Mouse (Mus musculus): Measurements from ENCODE around the gene Plagl2. TPM values are rescaled to one million over a fixed set of nuclear protein-coding genes. Genes with fewer than 3 reads are reported as not detected.

Plagl2 gene
- polyA plus RNA-seq, 1 experiment from 2014 or later: 15.4 TPM

- no peak overlapping the region for H3K9ac ChIP-seq
- no peaks in the 10 kb centered on the region for H3K4me1 ChIP-seq
- peaks cover 41% of the 10 kb centered on the region for H3K36me3 ChIP-seq
- no peak overlapping the region for H3K27ac ChIP-seq
- WGBS: 92% methylated on average over 5 of the region's 5 CpGs
- no peak overlapping the region for H3K4me3 ChIP-seq (replicated peaks)
- H3K27me3 ChIP-seq: no peaks in the 10 kb centered on the region
- ATAC-seq (replicated peaks; ENCODE audit: low FRiP score): no peak
- H3K4me2 ChIP-seq: no peak overlapping the region
- no peaks in the 10 kb centered on the region for H3K9me3 ChIP-seq (replicated peaks)
Measured at GRCm38 (mm10) chr2:153211451-153211850, 29.8 kb downstream of the Plagl2 start.

GRCm38 (mm10) chr2:153209286-153209685 is 31.9 kb downstream of the Plagl2 start:
- no peak for ATAC-seq (replicated peaks; ENCODE audit: low FRiP score)
- Histone ChIP-seq H3K9me3 (replicated peaks) (no peaks in the 10 kb centered on the region), H3K27ac (no peak overlapping the region), H3K4me1 (no peaks in the 10 kb centered on the region), H3K4me2 (no peak overlapping the region), H3K4me3 (replicated peaks) (no peak overlapping the region), H3K9ac (no peak overlapping the region), H3K27me3 (no peaks in the 10 kb centered on the region), H3K36me3 (peaks cover 62% of the 10 kb centered on the region)
- 81% methylated on average over 5 of the region's 5 CpGs for WGBS

- no peak overlapping the region for H3K9ac ChIP-seq
- no peak overlapping the region for H3K27ac ChIP-seq
- no peak for ATAC-seq (replicated peaks; ENCODE audit: low FRiP score)
- H3K9me3 ChIP-seq (replicated peaks): no peaks in the 10 kb centered on the region
- H3K27me3 ChIP-seq: no peaks in the 10 kb centered on the region
- H3K4me3 ChIP-seq (replicated peaks): no peak overlapping the region
- no peak overlapping the region for H3K4me2 ChIP-seq
- WGBS: 95% methylated on average over 2 of the region's 2 CpGs
- H3K36me3 ChIP-seq: peaks cover 73% of the 10 kb centered on the region
- H3K4me1 ChIP-seq: no peaks in the 10 kb centered on the region
Measured at GRCm38 (mm10) chr2:153208149-153208548, 33.1 kb downstream of the Plagl2 start.

- H3K4me1 ChIP-seq: no peaks in the 10 kb centered on the region
- no peak overlapping the region for H3K9ac ChIP-seq
- no peak for ATAC-seq (replicated peaks; ENCODE audit: low FRiP score)
- no peaks in the 10 kb centered on the region for H3K9me3 ChIP-seq (replicated peaks)
- 75% methylated on average over 1 of the region's 1 CpGs for WGBS
- H3K4me3 ChIP-seq (replicated peaks): no peak overlapping the region
- no peak overlapping the region for H3K27ac ChIP-seq
- H3K27me3 ChIP-seq: no peaks in the 10 kb centered on the region
- no peak overlapping the region for H3K4me2 ChIP-seq
- peaks cover 93% of the 10 kb centered on the region for H3K36me3 ChIP-seq
Measured at GRCm38 (mm10) chr2:153202766-153203165, 38.5 kb downstream of the Plagl2 start.

- Histone ChIP-seq H3K4me3 (replicated peaks) (no peak overlapping the region), H3K4me2 (no peak overlapping the region), H3K27me3 (no peaks in the 10 kb centered on the region), H3K9me3 (replicated peaks) (no peaks in the 10 kb centered on the region), H3K9ac (no peak overlapping the region), H3K27ac (no peak overlapping the region), H3K4me1 (no peaks in the 10 kb centered on the region), H3K36me3 (peaks cover 92% of the 10 kb centered on the region)
- ATAC-seq (replicated peaks; ENCODE audit: low FRiP score): no peak
- 78% methylated on average over 2 of the region's 2 CpGs for WGBS
Measured at GRCm38 (mm10) chr2:153199114-153199513, 42.1 kb downstream of the Plagl2 start.

- Histone ChIP-seq H3K4me1 (no peaks in the 10 kb centered on the region), H3K36me3 (peaks cover 92% of the 10 kb centered on the region)
Measured at GRCm38 (mm10) chr2:153198485-153198884, 42.7 kb downstream of the Plagl2 start.

GRCm38 (mm10) chr2:153194255-153194654 is 47.0 kb downstream of the Plagl2 start:
- Histone ChIP-seq H3K36me3 (peaks cover 97% of the 10 kb centered on the region), H3K27ac (no peak overlapping the region), H3K9ac (no peak overlapping the region), H3K4me1 (no peaks in the 10 kb centered on the region), H3K27me3 (no peaks in the 10 kb centered on the region), H3K9me3 (replicated peaks) (no peaks in the 10 kb centered on the region), H3K4me2 (no peak overlapping the region), H3K4me3 (replicated peaks) (no peak overlapping the region)
- no peak for ATAC-seq (replicated peaks; ENCODE audit: low FRiP score)
- WGBS: 95% methylated on average over 3 of the region's 3 CpGs

More at GRCm38 (mm10) chr2:153198485-153198884, 42.7 kb downstream of the Plagl2 start:
- H3K9ac ChIP-seq: no peak overlapping the region
- no peak overlapping the region for H3K4me2 ChIP-seq
- no peaks in the 10 kb centered on the region for H3K27me3 ChIP-seq
- no peaks in the 10 kb centered on the region for H3K9me3 ChIP-seq (replicated peaks)
- 66% methylated on average over 5 of the region's 5 CpGs for WGBS
- no peak overlapping the region for H3K4me3 ChIP-seq (replicated peaks)
- H3K27ac ChIP-seq: no peak overlapping the region
- no peak for ATAC-seq (replicated peaks; ENCODE audit: low FRiP score)

- Histone ChIP-seq H3K27me3 (no peaks in the 10 kb centered on the region), H3K9ac (no peak overlapping the region), H3K4me1 (no peaks in the 10 kb centered on the region), H3K4me2 (no peak overlapping the region), H3K27ac (no peak overlapping the region), H3K9me3 (replicated peaks) (no peaks in the 10 kb centered on the region), H3K36me3 (peaks cover 98% of the 10 kb centered on the region), H3K4me3 (replicated peaks) (no peak overlapping the region)
- WGBS: 87% methylated on average over 2 of the region's 2 CpGs
- no peak for ATAC-seq (replicated peaks; ENCODE audit: low FRiP score)
Measured at GRCm38 (mm10) chr2:153191242-153191641, 50.0 kb downstream of the Plagl2 start.

GRCm38 (mm10) chr2:153187848-153188247 is 53.4 kb downstream of the Plagl2 start:
- Histone ChIP-seq H3K4me1 (no peaks in the 10 kb centered on the region), H3K27ac (no peak overlapping the region), H3K4me2 (no peak overlapping the region), H3K27me3 (no peaks in the 10 kb centered on the region), H3K9me3 (replicated peaks) (no peaks in the 10 kb centered on the region), H3K4me3 (replicated peaks) (no peak overlapping the region), H3K9ac (no peak overlapping the region), H3K36me3 (peaks cover 99% of the 10 kb centered on the region)
- ATAC-seq (replicated peaks; ENCODE audit: low FRiP score): no peak
- WGBS: 71% methylated on average over 2 of the region's 2 CpGs

GRCm38 (mm10) chr2:153186176-153186591 is 55.0 kb downstream of the Plagl2 start:
- no peaks in the 10 kb centered on the region for H3K9me3 ChIP-seq (replicated peaks)
- no peak for ATAC-seq (replicated peaks; ENCODE audit: low FRiP score)
- no peak overlapping the region for H3K9ac ChIP-seq

GRCm38 (mm10) chr2:153179961-153180360 is 61.3 kb downstream of the Plagl2 start:
- Histone ChIP-seq H3K9ac (no peak overlapping the region), H3K4me1 (peaks cover 10% of the 10 kb centered on the region; the same call in 1 of the 2 replicates), H3K36me3 (peaks cover 59% of the 10 kb centered on the region), H3K27ac (no peak overlapping the region), H3K27me3 (no peaks in the 10 kb centered on the region), H3K9me3 (replicated peaks) (no peaks in the 10 kb centered on the region), H3K4me3 (replicated peaks) (no peak overlapping the region), H3K4me2 (no peak overlapping the region)
- WGBS: 87% methylated on average over 3 of the region's 3 CpGs
- ATAC-seq (replicated peaks; ENCODE audit: low FRiP score): no peak

More at GRCm38 (mm10) chr2:153186176-153186591, 55.0 kb downstream of the Plagl2 start:
- 40% methylated on average over 2 of the region's 2 CpGs for WGBS
- H3K27me3 ChIP-seq: no peaks in the 10 kb centered on the region
- H3K36me3 ChIP-seq: peaks cover 98% of the 10 kb centered on the region
- no peak overlapping the region for H3K4me2 ChIP-seq
- H3K27ac ChIP-seq: no peak overlapping the region
- H3K4me3 ChIP-seq (replicated peaks): no peak overlapping the region
- no peaks in the 10 kb centered on the region for H3K4me1 ChIP-seq

- Histone ChIP-seq H3K4me2 (no peak overlapping the region), H3K27ac (no peak overlapping the region), H3K36me3 (peaks cover 56% of the 10 kb centered on the region), H3K4me1 (peaks cover 10% of the 10 kb centered on the region; the same call in 1 of the 2 replicates), H3K27me3 (no peaks in the 10 kb centered on the region), H3K4me3 (replicated peaks) (no peak overlapping the region), H3K9ac (no peak overlapping the region), H3K9me3 (replicated peaks) (no peaks in the 10 kb centered on the region)
- ATAC-seq (replicated peaks; ENCODE audit: low FRiP score): no peak
- WGBS: 76% methylated on average over 10 of the region's 10 CpGs
Measured at GRCm38 (mm10) chr2:153179126-153179860, 61.9 kb downstream of the Plagl2 start.
